Mouse (Mus musculus) liver, embryonic 14.5 days (tissue): ENCODE results near the gene Msh5. TPM values are rescaled to one million over a fixed set of nuclear protein-coding genes. Genes with fewer than 3 reads are reported as not detected.

Experiments
- ATAC-seq: fragments of 200-750 bp; cut with Nextera tagmentation; 2 replicates; pipeline ENCODE4 v1.8.0; 2017; ENCODE audit warnings: moderate number of reproducible peaks, mild to moderate bottlenecking, moderate library complexity; ENCODE audit not compliant: insufficient read depth
- DNase-seq, 3 experiments: peaks; one replicate each; pipeline ENCODE4 v3.0.0-alpha.2; 2012 to 2013; ENCODE audit warnings: low read depth in 3 of 3, low spot score in 3 of 3
- H3K27ac ChIP-seq: fragments of 300-500 bp; sonication (generic); 2 replicates; pipeline ENCODE4 v1.5.1; 2014; ENCODE audit warnings: moderate library complexity, mild to moderate bottlenecking, control low read depth, inconsistent platforms
- H3K27me3 ChIP-seq: fragments of 300-500 bp; sonication (generic); 2 replicates; pipeline ENCODE4 v1.6.1; 2014; ENCODE audit warnings: mild to moderate bottlenecking, low read length, moderate library complexity; ENCODE audit not compliant: control insufficient read depth, insufficient read depth
- H3K36me3 ChIP-seq: fragments of 300-500 bp; sonication (generic); replicated peaks from 2 replicates; pipeline ENCODE4 v1.6.1; 2014; ENCODE audit warnings: low read depth; ENCODE audit not compliant: control insufficient read depth, insufficient read depth
- H3K4me1 ChIP-seq, 2 experiments: fragments of 200-500 bp in 1 of 2; fragments of 300-500 bp in 1 of 2; sonication (generic) in 1 of 2; replicated peaks; 2 replicates each; pipeline ENCODE4 v1.6.1; 2012 to 2014; ENCODE audit warnings: antibody characterized with exemption in 1 of 2, inconsistent platforms in 1 of 2, low read length in 1 of 2; ENCODE audit not compliant: control insufficient read depth in 2 of 2, insufficient read depth in 2 of 2
- H3K4me2 ChIP-seq: fragments of 300-500 bp; sonication (generic); 2 replicates; pipeline ENCODE4 v1.6.1; 2014; ENCODE audit warnings: low read depth, mild to moderate bottlenecking, control low read depth, moderate library complexity
- H3K4me3 ChIP-seq, 2 experiments: fragments of 200-500 bp in 1 of 2; fragments of 300-500 bp in 1 of 2; sonication (generic) in 1 of 2; 2 replicates each; pipeline ENCODE4 v1.5.1; 2012 to 2014; ENCODE audit warnings: low read depth in 2 of 2, low read length in 2 of 2, mild to moderate bottlenecking in 2 of 2, control low read depth in 1 of 2, inconsistent platforms in 1 of 2, moderate library complexity in 1 of 2; ENCODE audit not compliant: insufficient read depth in 1 of 2
- H3K9ac ChIP-seq: fragments of 300-500 bp; sonication (generic); replicated peaks from 2 replicates; pipeline ENCODE4 v1.6.1; 2014; ENCODE audit warnings: mild to moderate bottlenecking, control low read depth, moderate library complexity
- H3K9me3 ChIP-seq: fragments of 300-500 bp; sonication (generic); 2 replicates; pipeline ENCODE4 v1.6.1; 2016; ENCODE audit warnings: low read length, mixed read lengths; ENCODE audit not compliant: control insufficient read depth
- CTCF ChIP-seq: IDR thresholded peaks from 2 replicates; pipeline ENCODE4 v1.5.1; 2016; ENCODE audit warnings: antibody characterized with exemption, low read depth, control low read depth
- EP300 ChIP-seq: IDR thresholded peaks from 2 replicates; pipeline ENCODE4 v1.6.1; 2016; ENCODE audit warnings: antibody characterized with exemption, low read depth
- whole genome bisulfite sequencing: fragments of 180-500 bp; shearing (Covaris S2); extraction: QIAGEN DNeasy Blood & Tissue Kit; methylation state at CpG from one replicate; pipeline ENCODE4 v1.1.7; 2014; ENCODE audit not compliant: insufficient replicate concordance; 5-methylcytosine and 5-hydroxymethylcytosine counted together
- polyA plus RNA-seq, 2 experiments: library from polyadenylated mRNA; depleted of rRNA in 1 of 2; stranded (reverse) in 1 of 2; unstranded in 1 of 2; fragments of >200 nt; fragmentation: Nextera tagmentation in 1 of 2; extraction: Ambion mirVana in 1 of 2; gene quantifications; 2 replicates each; pipeline versions ENCODE4 v1.2.1 to v1.2.3; 2012 to 2014

Msh5 gene
- polyA plus RNA-seq, 2 experiments, result 2.3 to 4.3 TPM

- no peak overlapping the region for H3K4me2 ChIP-seq
- no peaks in the 10 kb centered on the region for H3K9me3 ChIP-seq
- TF ChIP-seq EP300 (no peak), CTCF (no peak)
- no peak for ATAC-seq
- H3K27me3 ChIP-seq, result peaks cover 41% of the 10 kb centered on the region
- no peaks in the 10 kb centered on the region for H3K36me3 ChIP-seq
- 67% methylated on average over 17 of the region's 17 CpGs for WGBS
- H3K27ac ChIP-seq, result no peak overlapping the region
- DNase-seq, result no peak
- peaks cover 9 to 11% of the 10 kb centered on the region in 2 experiments for H3K4me1 ChIP-seq
- H3K9ac ChIP-seq, result no peak overlapping the region
- H3K4me3 ChIP-seq, result no peak overlapping the region
Measured at GRCm38 (mm10) chr17:35068213-35068914, 21.8 kb upstream of the Msh5 start.

GRCm38 (mm10) chr17:35066084-35066483 is 19.5 kb upstream of the Msh5 start, which contains the start of gene Mpig6b:
Gene Mpig6b, minus strand, starts transcription at chr17:35066184.
- ATAC-seq (no peak), DNase-seq (no peak)
- no peak within 1 kb of the TSS for H3K27ac ChIP-seq
- H3K4me2 ChIP-seq, result peak within 1 kb of the TSS; percentile 72
- H3K27me3 ChIP-seq, result peaks cover 41% of the 10 kb centered on the region
- H3K36me3 ChIP-seq, result no peaks in the 10 kb centered on the region
- peaks cover 9 to 11% of the 10 kb centered on the region in 2 experiments for H3K4me1 ChIP-seq
- WGBS, result 32% methylated on average over 10 of the region's 10 CpGs
- peak within 1 kb of the TSS; percentile 37 to 43 for H3K4me3 ChIP-seq
- peak within 1 kb of the TSS; percentile 23; the same call in 1 of the 2 replicates for H3K9ac ChIP-seq
- no peaks in the 10 kb centered on the region for H3K9me3 ChIP-seq
- TF ChIP-seq EP300 (no peak), CTCF (no peak)

GRCm38 (mm10) chr17:35064951-35065947 is 18.7 kb upstream of the Msh5 start, which contains the start of gene Ly6g6c:
Gene Ly6g6c, plus strand, starts transcription at chr17:35065388.
- Histone ChIP-seq H3K4me3 (peak within 1 kb of the TSS; percentile 37 to 43), H3K27ac (no peak within 1 kb of the TSS), H3K4me1 (peaks cover 9 to 11% of the 10 kb centered on the region in 2 experiments), H3K36me3 (no peaks in the 10 kb centered on the region), H3K9me3 (no peaks in the 10 kb centered on the region), H3K4me2 (peak within 1 kb of the TSS; percentile 72), H3K27me3 (peaks cover 41% of the 10 kb centered on the region), H3K9ac (peak within 1 kb of the TSS; percentile 23; the same call in 1 of the 2 replicates)
- TF ChIP-seq CTCF (no peak), EP300 (no peak)
- peak; percentile 38 for ATAC-seq
- 2% methylated on average over 48 of the region's 48 CpGs for WGBS
- no peak for DNase-seq

- peak overlapping the region; percentile 72 for H3K4me2 ChIP-seq
- no peak overlapping the region for H3K27ac ChIP-seq
- ATAC-seq (no peak), DNase-seq (no peak)
- no peaks in the 10 kb centered on the region for H3K9me3 ChIP-seq
- no peaks in the 10 kb centered on the region for H3K36me3 ChIP-seq
- H3K27me3 ChIP-seq, result peaks cover 41% of the 10 kb centered on the region
- H3K9ac ChIP-seq, result no peak overlapping the region
- WGBS, result 25% methylated on average over 10 of the region's 10 CpGs
- peak overlapping the region in 1 of 2 experiments; percentile 43; a peak in 2 of 4 replicates for H3K4me3 ChIP-seq
- TF ChIP-seq EP300 (no peak), CTCF (no peak)
- peaks cover 12 to 13% of the 10 kb centered on the region in 2 experiments for H3K4me1 ChIP-seq
Measured at GRCm38 (mm10) chr17:35064378-35064877, 17.9 kb upstream of the Msh5 start.
